Mouse (Mus musculus) lung, postnatal 0 days (tissue): Measurements from ENCODE around the gene Tsga13.

Experiments
- CTCF ChIP-seq: IDR thresholded peaks from 2 replicates; pipeline ENCODE4 v1.5.1; 2016; ENCODE audit warnings: antibody characterized with exemption, mild to moderate bottlenecking
- EP300 ChIP-seq: IDR thresholded peaks from 2 replicates; pipeline ENCODE4 v1.6.1; 2016; ENCODE audit warnings: antibody characterized with exemption, mild to moderate bottlenecking, control low read depth

DNA sequence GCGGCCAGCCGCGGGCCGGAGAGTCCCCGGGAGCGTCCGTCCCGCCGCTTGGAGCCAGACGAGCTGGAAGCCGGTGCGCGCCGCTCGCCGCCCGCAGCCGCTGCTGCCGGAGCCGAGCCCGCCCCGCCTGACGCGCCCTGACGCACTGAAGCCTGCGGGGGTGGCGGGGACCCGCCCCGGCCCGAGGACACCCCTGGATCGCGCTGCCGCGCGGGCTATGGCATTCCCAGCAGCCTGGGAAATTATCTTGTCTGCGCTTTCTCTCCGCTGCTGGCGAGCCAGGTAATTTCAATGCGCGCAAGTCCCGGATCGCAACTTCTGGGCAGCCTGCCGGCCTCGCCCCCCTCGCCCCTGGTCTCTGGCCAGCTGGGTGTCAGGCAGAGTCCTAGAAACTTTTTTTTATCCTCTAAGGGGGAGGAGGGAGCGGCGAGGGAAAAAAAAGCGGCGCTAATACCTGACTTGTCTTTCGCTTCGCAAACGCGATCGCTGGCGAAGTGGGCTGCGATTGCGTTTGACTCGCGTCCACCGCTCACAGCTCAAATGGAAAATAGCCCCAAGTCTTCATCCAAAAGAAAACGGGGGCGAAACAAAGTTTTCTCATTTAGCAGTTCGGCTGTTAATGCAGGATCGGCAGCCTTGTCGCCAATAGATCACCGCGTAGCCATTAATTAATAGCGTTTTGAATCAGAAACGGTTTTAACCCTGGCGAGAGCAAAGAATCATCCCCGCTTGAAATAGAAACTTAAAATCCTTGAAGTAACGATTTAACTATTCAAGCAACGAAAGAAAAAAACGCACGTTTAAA lies 43.6 kb upstream of the Tsga13 start, which contains the start of gene Klf14:
- TF ChIP-seq CTCF: no peak
- no peak for TF ChIP-seq EP300
